8 mouse cellular contexts compared by ENCODE assay signal in the genomic region with DNA sequence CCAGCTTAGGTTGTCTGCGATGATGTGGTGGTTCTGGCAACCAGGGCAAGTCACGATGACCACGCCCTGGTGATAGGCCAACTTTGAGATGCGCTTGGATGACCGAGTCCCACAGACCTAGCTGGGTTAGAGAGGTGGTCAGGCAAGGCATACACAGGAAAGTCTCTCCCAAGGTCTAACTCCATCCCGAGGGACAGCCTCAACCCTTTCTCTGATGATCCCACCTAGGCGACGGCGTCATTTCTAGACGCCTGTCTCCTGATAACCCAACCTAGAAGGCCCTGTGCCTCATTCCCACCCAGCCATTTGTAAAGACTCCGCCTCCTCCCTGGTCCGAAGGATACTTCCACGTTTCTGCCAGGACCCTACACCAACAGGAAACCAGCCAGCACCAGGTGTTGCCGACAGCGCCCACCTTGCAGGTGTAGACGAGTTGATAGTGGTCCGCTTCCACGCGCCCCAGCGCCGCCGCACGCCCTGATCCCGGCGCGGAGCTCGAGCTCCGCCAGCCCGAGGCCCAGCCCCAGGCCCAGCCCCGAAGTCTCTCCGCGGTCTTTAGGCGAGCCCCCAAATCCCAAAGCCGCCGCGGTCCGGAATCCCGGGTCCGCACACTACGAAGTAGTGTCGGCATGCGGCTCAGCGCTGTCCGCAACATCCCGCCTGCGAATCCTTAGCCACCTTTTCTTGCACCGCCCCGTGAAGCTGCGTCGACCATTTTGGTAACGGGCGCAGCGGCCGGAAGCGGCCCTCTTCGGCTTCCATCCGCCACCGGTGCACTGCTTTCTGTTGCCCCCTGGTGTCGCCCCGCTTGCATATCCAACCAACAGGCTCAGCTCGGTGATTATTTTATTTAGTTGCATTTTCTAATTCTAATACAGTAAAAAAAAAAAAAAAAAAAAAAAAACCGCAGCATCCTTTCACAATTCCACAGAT. TPM values are rescaled to one million over a fixed set of nuclear protein-coding genes. Genes with fewer than 3 reads are reported as not detected.
DNase-seq lines count a peak whose midpoint lies in the region; ATAC-seq and TF ChIP-seq lines count a peak whose summit lies in the region.

A gene (minus strand): TSS at position 753 of the 933 bp plus-strand sequence.

- peak; percentile 67; the same call in 1 of the 2 replicates for ATAC-seq in embryonic facial prominence, embryonic 13.5 days (ENCODE audit: insufficient number of reproducible peaks, insufficient read depth, low FRiP score, low TSS enrichment, low read depth)
- peak; percentile 82 for ATAC-seq in limb, embryonic 13.5 days (ENCODE audit: low FRiP score, low read depth)
- peak; percentile 86 for ATAC-seq in midbrain, embryonic 16.5 days

- H3K4me1 ChIP-seq in embryonic facial prominence, embryonic 13.5 days: peaks cover 40% of the 10 kb centered on the region
- peaks cover 8% of the 10 kb centered on the region for H3K4me1 ChIP-seq in heart, adult 2 months (ENCODE audit: control insufficient read depth, insufficient read depth, low read length)
- peaks cover 21% of the 10 kb centered on the region for H3K4me1 ChIP-seq in limb, embryonic 13.5 days
- peaks cover 22% of the 10 kb centered on the region for H3K4me1 ChIP-seq in midbrain, embryonic 16.5 days (ENCODE audit: control insufficient read depth, insufficient read depth, low read length)

- H3K4me2 ChIP-seq in embryonic facial prominence, embryonic 13.5 days: peak within 1 kb of the TSS; percentile 70
- H3K4me2 ChIP-seq in limb, embryonic 13.5 days (replicated peaks): peak within 1 kb of the TSS; percentile 97
- H3K4me2 ChIP-seq in midbrain, embryonic 16.5 days (ENCODE audit: low read length): peak within 1 kb of the TSS; percentile 97

- H3K27ac ChIP-seq in embryonic facial prominence, embryonic 13.5 days: peak within 1 kb of the TSS; percentile 91
- H3K27ac ChIP-seq in heart, adult 2 months: peak within 1 kb of the TSS; percentile 88
- H3K27ac ChIP-seq in limb, embryonic 13.5 days: peak within 1 kb of the TSS; percentile 90
- H3K27ac ChIP-seq in midbrain, embryonic 16.5 days (ENCODE audit: low read length): peak within 1 kb of the TSS; percentile 94

- peak; percentile 88 for DNase-seq in 3134 (ENCODE audit: extremely low read depth, insufficient read length, low spot score)
- DNase-seq in adrenal gland, postnatal 36 days: peak; percentile 95 to 96
- DNase-seq in heart, adult 2 months: peak; percentile 94 to 97
- DNase-seq in kidney, adult 8-10 months: peak; percentile 91 to 94
- DNase-seq in spleen, postnatal 10 days (ENCODE audit: low spot score in 2 of 2): peak; percentile 85 to 94

- peak; percentile 84; the same call in 1 of the 2 replicates for TF ChIP-seq EP300 in heart, adult 2 months (IDR thresholded peaks at IDR 0.05; ENCODE audit: insufficient read depth, low read depth, low read length)

- 2% methylated on average over 62 of the region's 62 CpGs for WGBS in embryonic facial prominence, embryonic 13.5 days
- whole genome bisulfite sequencing in heart, adult 2 months: 1% methylated on average over 62 of the region's 62 CpGs
- 3% methylated on average over 62 of the region's 62 CpGs for WGBS in limb, embryonic 13.5 days
- WGBS in midbrain, embryonic 16.5 days: 2% methylated on average over 62 of the region's 62 CpGs

- H3K27me3 ChIP-seq in embryonic facial prominence, embryonic 13.5 days: no peaks in the 10 kb centered on the region
- no peaks in the 10 kb centered on the region for H3K27me3 ChIP-seq in heart, adult 2 months (ENCODE audit: control insufficient read depth, insufficient read depth, low read length)
- H3K27me3 ChIP-seq in limb, embryonic 13.5 days: no peaks in the 10 kb centered on the region
- H3K27me3 ChIP-seq in midbrain, embryonic 16.5 days (ENCODE audit: control insufficient read depth, insufficient read depth, low read depth, low read length): no peaks in the 10 kb centered on the region

- no peaks in the 10 kb centered on the region for H3K9me3 ChIP-seq in embryonic facial prominence, embryonic 13.5 days
- no peaks in the 10 kb centered on the region for H3K9me3 ChIP-seq in limb, embryonic 13.5 days
- no peaks in the 10 kb centered on the region for H3K9me3 ChIP-seq in midbrain, embryonic 16.5 days (replicated peaks; ENCODE audit: control insufficient read depth, low read length, poor library complexity, severe bottlenecking)

- peak within 1 kb of the TSS; percentile 71 for H3K4me3 ChIP-seq in embryonic facial prominence, embryonic 13.5 days
- peak within 1 kb of the TSS; percentile 60 for H3K4me3 ChIP-seq in heart, adult 2 months
- H3K4me3 ChIP-seq in limb, embryonic 13.5 days: peak within 1 kb of the TSS; percentile 86
- H3K4me3 ChIP-seq in midbrain, embryonic 16.5 days (ENCODE audit: low read depth, low read length): peak within 1 kb of the TSS; percentile 68

- TF ChIP-seq POLR2A in heart, adult 2 months (IDR thresholded peaks at IDR 0.05; ENCODE audit: insufficient read depth, low read depth, low read length): peak; percentile 54; the same call in 1 of the 2 replicates

- peaks cover 37% of the 10 kb centered on the region for H3K36me3 ChIP-seq in embryonic facial prominence, embryonic 13.5 days
- H3K36me3 ChIP-seq in heart, adult 2 months (ENCODE audit: control insufficient read depth, insufficient read depth, low read length): no peaks in the 10 kb centered on the region
- peaks cover 37% of the 10 kb centered on the region for H3K36me3 ChIP-seq in limb, embryonic 13.5 days
- peaks cover 10% of the 10 kb centered on the region for H3K36me3 ChIP-seq in midbrain, embryonic 16.5 days (ENCODE audit: control insufficient read depth, insufficient read depth, low read length)

- intact Hi-C loops in heart, adult 2 months (cut with DNase I): loop anchor here (1.0 to 5.0 kb wide), 5 partner anchors 26 to 57 kb away; a partner anchor contains a TSS

- peak; percentile 86 for TF ChIP-seq CTCF in heart, adult 2 months (IDR thresholded peaks at IDR 0.05)

- peaks cover 3% of the 10 kb centered on the region; the same call in 1 of the 2 replicates for H3K79me2 ChIP-seq in heart, adult 2 months (replicated peaks; ENCODE audit: control insufficient read depth, insufficient read depth, low read length)

- H3K9ac ChIP-seq in embryonic facial prominence, embryonic 13.5 days: peak within 1 kb of the TSS; percentile 92
- peak within 1 kb of the TSS; percentile 94 for H3K9ac ChIP-seq in heart, adult 2 months (ENCODE audit: low read depth, low read length)
- peak within 1 kb of the TSS; percentile 94 for H3K9ac ChIP-seq in limb, embryonic 13.5 days
- peak within 1 kb of the TSS; percentile 97 for H3K9ac ChIP-seq in midbrain, embryonic 16.5 days (ENCODE audit: low read depth, low read length)

RNA-seq across cellular contexts. Expression of the gene that starts here (rescaled TPM):
- total RNA-seq in adrenal gland, postnatal 36 days (2021): 10 to 100 TPM; 22.2 to 22.9 TPM
- polyA plus RNA-seq in embryonic facial prominence, embryonic 13.5 days (2015; fragmentation: Nextera tagmentation; extraction: Ambion mirVana): 31.4 and 32.1 TPM in 2 replicates
- 10 to 100 TPM; 23.2 to 25.9 TPM for total RNA-seq in heart, adult 2 months (2021)
- 22.6 and 22.7 TPM in 2 replicates for polyA plus RNA-seq in heart, adult 2 months (2012; rRNA removed)
- polyA plus RNA-seq in limb, embryonic 13.5 days (2015; fragmentation: Nextera tagmentation; extraction: Ambion mirVana): 28.8 and 29.0 TPM in 2 replicates
- polyA plus RNA-seq in midbrain, embryonic 16.5 days (2015; fragmentation: Nextera tagmentation; extraction: Ambion mirVana): 24.7 and 27.2 TPM in 2 replicates

Comparison
In these comparisons a context has a peak if more than half of its experiments do, and no peak if none do; other contexts are left out.
1. Peak in every context shown above with its lines: DNase-seq, ATAC-seq, H3K4me3 ChIP-seq and H3K27ac ChIP-seq.